Mouse (Mus musculus) brain, embryonic 14.5 days (tissue): Measurements from ENCODE around the gene Znhit6.

Experiments
- CTCF ChIP-seq: fragments of 200-500 bp; IDR thresholded peaks from 2 replicates; pipeline ENCODE4 v1.5.1; 2012; ENCODE audit warnings: inconsistent platforms, mild to moderate bottlenecking, moderate library complexity, borderline replicate concordance; ENCODE audit not compliant: insufficient read depth, insufficient read length; ENCODE audit errors: extremely low read depth
- POLR2A ChIP-seq: fragments of 200-500 bp; IDR thresholded peaks from 2 replicates; pipeline ENCODE4 v1.6.1; 2012; ENCODE audit warnings: mild to moderate bottlenecking, inconsistent platforms, borderline replicate concordance; ENCODE audit not compliant: poor library complexity, insufficient read depth, insufficient read length, severe bottlenecking; ENCODE audit errors: extremely low read depth

GRCm38 (mm10) chr3:145600801-145601200 is 24.8 kb downstream of the Znhit6 start:
- TF ChIP-seq CTCF (no peak), POLR2A (no peak)
